Comparison of ENCODE assay signal across 22 mouse cellular contexts in genomic region chr6:33497348-33497747, GRCm38 (mm10).
DNase-seq lines count a peak whose midpoint lies in the region; ATAC-seq and TF ChIP-seq lines count a peak whose summit lies in the region.
"Had no signal": no experiment of that assay in that cellular context is flagged by ENCODE, and none has a peak within 500 bp of the region (broad histone marks: within the 10 kb centered on the region; RNA-seq: fewer than 3 reads in every experiment).

No protein-coding gene starts in this region.

- H3K36me3 ChIP-seq in forebrain, embryonic 16.5 days (ENCODE audit: control insufficient read depth, insufficient read depth) = no peaks in the 10 kb centered on the region
- H3K36me3 ChIP-seq in forebrain, postnatal 0 days (ENCODE audit: insufficient read depth) = no peaks in the 10 kb centered on the region
- no peaks in the 10 kb centered on the region for H3K36me3 ChIP-seq in midbrain, embryonic 13.5 days
- H3K36me3 ChIP-seq in midbrain, embryonic 10.5 days = peaks cover 8% of the 10 kb centered on the region; the same call in 1 of the 2 replicates
- no peaks in the 10 kb centered on the region for H3K36me3 ChIP-seq in hindbrain, embryonic 15.5 days
- H3K36me3 ChIP-seq: limb, embryonic 15.5 days; liver, embryonic 15.5 days had no signal

- no peak for DNase-seq in cerebellum, postnatal 14 days
- DNase-seq in forebrain, postnatal 0 days = no peak
- DNase-seq in midbrain, embryonic 10.5 days (ENCODE audit: low spot score) = no peak
- no peak for DNase-seq in frontal cortex, adult 2 months (ENCODE audit: extremely low spot score in 1 of 2, low spot score in 1 of 2)
- DNase-seq: adrenal gland, postnatal 10 days; cerebellum, adult 18-20 months; heart, postnatal 14 days; kidney, adult 8-10 months; kidney, postnatal 14 days; right cerebral cortex, postnatal 14 days; spleen, adult 18-20 months; thymus, postnatal 36 days had no signal

- ATAC-seq in cerebellum, adult (ENCODE audit: insufficient number of reproducible peaks, low FRiP score, low TSS enrichment) = peak; percentile 94
- ATAC-seq in forebrain, embryonic 16.5 days = no peak
- no peak for ATAC-seq in forebrain, postnatal 0 days
- 0 out of 2 replicates have a peak, but pooled peaks have one; percentile 30 for ATAC-seq in midbrain, embryonic 13.5 days
- ATAC-seq in hindbrain, embryonic 15.5 days (ENCODE audit: low FRiP score, low read depth) = no peak
- ATAC-seq: forebrain, embryonic 13.5 days; Patski had no signal

- no peak overlapping the region for H3K9ac ChIP-seq in forebrain, embryonic 16.5 days (replicated peaks; ENCODE audit: low read depth, low read length)
- H3K9ac ChIP-seq in forebrain, postnatal 0 days = no peak overlapping the region
- no peak overlapping the region for H3K9ac ChIP-seq in midbrain, embryonic 13.5 days (replicated peaks)
- H3K9ac ChIP-seq in hindbrain, embryonic 15.5 days = no peak overlapping the region
- H3K9ac ChIP-seq: forebrain, embryonic 13.5 days; heart, embryonic 12.5 days; limb, embryonic 15.5 days; liver, embryonic 15.5 days had no signal

- peaks cover 11% of the 10 kb centered on the region for H3K4me1 ChIP-seq in forebrain, embryonic 16.5 days (replicated peaks; ENCODE audit: control insufficient read depth, insufficient read depth, low read length)
- no peaks in the 10 kb centered on the region for H3K4me1 ChIP-seq in forebrain, postnatal 0 days (ENCODE audit: insufficient read depth)
- peaks cover 15% of the 10 kb centered on the region for H3K4me1 ChIP-seq in midbrain, embryonic 13.5 days (replicated peaks)
- H3K4me1 ChIP-seq in midbrain, embryonic 10.5 days = peaks cover 26% of the 10 kb centered on the region
- H3K4me1 ChIP-seq in hindbrain, embryonic 15.5 days (replicated peaks) = peaks cover 13% of the 10 kb centered on the region
- H3K4me1 ChIP-seq: heart, embryonic 12.5 days; limb, embryonic 15.5 days; liver, embryonic 15.5 days had no signal

- H3K4me3 ChIP-seq in forebrain, embryonic 16.5 days (replicated peaks; ENCODE audit: low read length) = no peak overlapping the region
- no peak overlapping the region for H3K4me3 ChIP-seq in forebrain, postnatal 0 days (ENCODE audit: low read depth, low read length)
- H3K4me3 ChIP-seq in midbrain, embryonic 13.5 days (replicated peaks) = no peak overlapping the region
- H3K4me3 ChIP-seq in midbrain, embryonic 10.5 days = no peak overlapping the region
- H3K4me3 ChIP-seq in hindbrain, embryonic 15.5 days = no peak overlapping the region
- H3K4me3 ChIP-seq: forebrain, embryonic 13.5 days; heart, embryonic 12.5 days; limb, embryonic 15.5 days; liver, embryonic 15.5 days had no signal

- H3K27ac ChIP-seq in forebrain, embryonic 16.5 days (ENCODE audit: low read length) = peak overlapping the region; percentile 27; the same call in 1 of the 2 replicates
- H3K27ac ChIP-seq in forebrain, postnatal 0 days (ENCODE audit: low read depth, low read length) = no peak overlapping the region
- H3K27ac ChIP-seq in midbrain, embryonic 13.5 days = no peak overlapping the region
- H3K27ac ChIP-seq in midbrain, embryonic 10.5 days (replicated peaks) = no peak overlapping the region
- H3K27ac ChIP-seq in hindbrain, embryonic 15.5 days (replicated peaks) = peak overlapping the region; percentile 38; the same call in 1 of the 2 replicates
- H3K27ac ChIP-seq: forebrain, embryonic 13.5 days; limb, embryonic 15.5 days; liver, embryonic 15.5 days; macrophage had no signal

- no peaks in the 10 kb centered on the region for H3K9me3 ChIP-seq in forebrain, embryonic 16.5 days (ENCODE audit: control insufficient read depth, low read length)
- no peaks in the 10 kb centered on the region for H3K9me3 ChIP-seq in forebrain, postnatal 0 days (ENCODE audit: low read length)
- no peaks in the 10 kb centered on the region for H3K9me3 ChIP-seq in midbrain, embryonic 13.5 days
- H3K9me3 ChIP-seq in midbrain, embryonic 10.5 days (replicated peaks) = no peaks in the 10 kb centered on the region
- H3K9me3 ChIP-seq in hindbrain, embryonic 15.5 days = no peaks in the 10 kb centered on the region
- H3K9me3 ChIP-seq: forebrain, embryonic 13.5 days; heart, embryonic 12.5 days; limb, embryonic 15.5 days; liver, embryonic 15.5 days had no signal

- H3K4me2 ChIP-seq in forebrain, embryonic 16.5 days (ENCODE audit: low read length) = no peak overlapping the region
- H3K4me2 ChIP-seq in forebrain, postnatal 0 days (ENCODE audit: low read depth) = no peak overlapping the region
- H3K4me2 ChIP-seq in midbrain, embryonic 13.5 days (replicated peaks) = no peak overlapping the region
- H3K4me2 ChIP-seq in hindbrain, embryonic 15.5 days = no peak overlapping the region
- H3K4me2 ChIP-seq: forebrain, embryonic 13.5 days; heart, embryonic 12.5 days; limb, embryonic 15.5 days; liver, embryonic 15.5 days had no signal

- no peak for TF ChIP-seq CTCF in forebrain, postnatal 0 days (IDR thresholded peaks at IDR 0.05; ENCODE audit: low read depth)

- no peaks in the 10 kb centered on the region for H3K27me3 ChIP-seq in forebrain, embryonic 16.5 days (replicated peaks; ENCODE audit: control insufficient read depth, insufficient read depth, low read length)
- no peaks in the 10 kb centered on the region for H3K27me3 ChIP-seq in forebrain, postnatal 0 days (ENCODE audit: insufficient read depth, low read length)
- H3K27me3 ChIP-seq in midbrain, embryonic 13.5 days = no peaks in the 10 kb centered on the region
- no peaks in the 10 kb centered on the region for H3K27me3 ChIP-seq in midbrain, embryonic 10.5 days (ENCODE audit: low read depth, poor library complexity, severe bottlenecking)
- H3K27me3 ChIP-seq in hindbrain, embryonic 15.5 days = no peaks in the 10 kb centered on the region
- H3K27me3 ChIP-seq: forebrain, embryonic 13.5 days; heart, embryonic 12.5 days; limb, embryonic 15.5 days; liver, embryonic 15.5 days; Patski had no signal

Comparison
In these comparisons a context has a peak if more than half of its experiments do, and no peak if none do; other contexts are left out.
1. H3K27ac ChIP-seq: peak in forebrain, embryonic 16.5 days (single experiment) and hindbrain, embryonic 15.5 days (single experiment); none in forebrain, postnatal 0 days (single experiment), midbrain, embryonic 13.5 days (single experiment) and midbrain, embryonic 10.5 days (single experiment).
2. ATAC-seq: peak in cerebellum, adult (single experiment) and midbrain, embryonic 13.5 days (single experiment); none in forebrain, embryonic 16.5 days (single experiment), forebrain, postnatal 0 days (single experiment) and hindbrain, embryonic 15.5 days (single experiment).